Mouse (Mus musculus) myocyte (in vitro differentiated cells): ENCODE data around the gene Impg1. TPM values are rescaled to one million over a fixed set of nuclear protein-coding genes. Genes with fewer than 3 reads are reported as not detected.

Experiments used
- H3K27me3 ChIP-seq: one replicate; pipeline ENCODE4 v1.6.1; 2011; ENCODE audit not compliant: control insufficient read depth, insufficient read depth, insufficient read length
- H3K36me3 ChIP-seq: one replicate; pipeline ENCODE4 v1.6.1; 2011; ENCODE audit not compliant: control insufficient read depth, insufficient read depth
- H3K4me2 ChIP-seq: one replicate; pipeline ENCODE4 v1.6.1; 2011; ENCODE audit warnings: low read depth, control low read depth
- H3K4me3 ChIP-seq: one replicate; pipeline ENCODE4 v1.5.1; 2011; ENCODE audit warnings: mild to moderate bottlenecking, control low read depth, moderate library complexity
- H3K79me2 ChIP-seq: one replicate; pipeline ENCODE4 v1.6.1; 2011; ENCODE audit not compliant: control insufficient read depth, insufficient read depth
- H3ac ChIP-seq: one replicate; pipeline ENCODE4 v1.6.1; 2011; ENCODE audit not compliant: control insufficient read depth, insufficient read length
- CEBPB ChIP-seq: IDR thresholded peaks from 2 replicates; pipeline ENCODE4 v1.6.1; 2011; ENCODE audit warnings: mild to moderate bottlenecking, moderate library complexity; ENCODE audit not compliant: poor library complexity, insufficient read depth, severe bottlenecking
- E2F4 ChIP-seq: IDR thresholded peaks from one replicate; pipeline ENCODE4 v1.6.1; 2011; ENCODE audit warnings: mild to moderate bottlenecking, control low read depth, moderate library complexity; ENCODE audit not compliant: insufficient read depth
- MAX ChIP-seq: IDR thresholded peaks from one replicate; pipeline ENCODE4 v1.6.1; 2011; ENCODE audit warnings: low read depth, mild to moderate bottlenecking, control low read depth
- MYOD1 ChIP-seq, 3 experiments: IDR thresholded peaks; one replicate each; pipeline ENCODE4 v1.6.1; 2011; ENCODE audit warnings: control low read depth in 2 of 3, low read depth in 2 of 3, mild to moderate bottlenecking in 2 of 3, moderate library complexity in 1 of 3; ENCODE audit not compliant: insufficient read length in 2 of 3, control insufficient read depth in 1 of 3
- MYOG ChIP-seq, 3 experiments: IDR thresholded peaks; one replicate each; pipeline ENCODE4 v1.6.1; 2011; ENCODE audit warnings: control low read depth in 2 of 3, low read depth in 2 of 3, mild to moderate bottlenecking in 2 of 3; ENCODE audit not compliant: insufficient read length in 2 of 3, control insufficient read depth in 1 of 3, insufficient read depth in 1 of 3
- POLR2A ChIP-seq: IDR thresholded peaks from one replicate; pipeline ENCODE4 v1.6.1; 2011; ENCODE audit warnings: low read depth, mild to moderate bottlenecking, control low read depth, moderate library complexity; ENCODE audit not compliant: insufficient read length
- POLR2AphosphoS2 ChIP-seq: IDR thresholded peaks from one replicate; pipeline ENCODE4 v1.6.1; 2011; ENCODE audit warnings: low read depth, control low read depth; ENCODE audit not compliant: insufficient read length
- REST ChIP-seq: IDR thresholded peaks from one replicate; pipeline ENCODE4 v1.6.1; 2011; ENCODE audit warnings: mild to moderate bottlenecking, control low read depth, moderate library complexity; ENCODE audit not compliant: insufficient read depth, insufficient read length
- SRF ChIP-seq: IDR thresholded peaks from one replicate; pipeline ENCODE4 v1.6.1; 2011; ENCODE audit warnings: low read depth; ENCODE audit not compliant: control insufficient read depth, insufficient read length
- TCF12 ChIP-seq: IDR thresholded peaks from one replicate; pipeline ENCODE4 v1.6.1; 2011; ENCODE audit warnings: mild to moderate bottlenecking, control low read depth; ENCODE audit not compliant: poor library complexity, insufficient read depth, severe bottlenecking
- TCF3 ChIP-seq: IDR thresholded peaks from one replicate; pipeline ENCODE4 v1.6.1; 2011; ENCODE audit warnings: low read depth, control low read depth; ENCODE audit not compliant: insufficient read length
- USF1 ChIP-seq: IDR thresholded peaks from one replicate; pipeline ENCODE4 v1.6.1; 2011; ENCODE audit warnings: low read depth, mild to moderate bottlenecking, control low read depth, moderate library complexity
- polyA plus RNA-seq: library from polyadenylated mRNA; unstranded; fragments of >200 nt; fragmentation: generic; extraction: Trizol; gene quantifications from one replicate; pipeline ENCODE4 v1.2.1, GENCODE M21; 2012; ENCODE audit warnings: missing spikeins

Gene Impg1
- polyA plus RNA-seq, 1 experiment = not detected

- Histone ChIP-seq H3K27me3 (no peaks in the 10 kb centered on the region), H3K4me2 (no peak overlapping the region), H3K79me2 (no peaks in the 10 kb centered on the region), H3K4me3 (no peak overlapping the region), H3K36me3 (no peaks in the 10 kb centered on the region), H3ac (no peak overlapping the region)
- TF ChIP-seq POLR2AphosphoS2 (no peak), MAX (no peak), E2F4 (no peak), MYOD1 (IDR thresholded peaks at IDR 0.05; ENCODE audit: control insufficient read depth in 1 of 3, insufficient read length in 2 of 3, low read depth in 2 of 3) (no peak), MYOG (IDR thresholded peaks at IDR 0.05; ENCODE audit: control insufficient read depth in 1 of 3, insufficient read depth in 1 of 3, insufficient read length in 2 of 3, low read depth in 2 of 3) (no peak), TCF12 (no peak), POLR2A (no peak)
These were observed 78.8 kb downstream of the Impg1 start for GRCm38 (mm10) chr9:80386492-80386891.

- no peak overlapping the region for H3ac ChIP-seq
- H3K4me2 ChIP-seq = no peak overlapping the region
- no peaks in the 10 kb centered on the region for H3K27me3 ChIP-seq
- H3K79me2 ChIP-seq = no peaks in the 10 kb centered on the region
- TF ChIP-seq TCF3 = no peak
- TF ChIP-seq MYOD1 (IDR thresholded peaks at IDR 0.05; ENCODE audit: control insufficient read depth in 1 of 3, insufficient read length in 2 of 3, low read depth in 2 of 3) = no peak
- TF ChIP-seq USF1 = no peak
- no peak for TF ChIP-seq CEBPB
- no peak for TF ChIP-seq MAX
- TF ChIP-seq POLR2AphosphoS2 = no peak
- no peak for TF ChIP-seq E2F4
- no peak for TF ChIP-seq SRF
- no peak for TF ChIP-seq POLR2A
- no peak for TF ChIP-seq TCF12
- TF ChIP-seq MYOG (IDR thresholded peaks at IDR 0.05; ENCODE audit: control insufficient read depth in 1 of 3, insufficient read depth in 1 of 3, insufficient read length in 2 of 3, low read depth in 2 of 3) = no peak
- TF ChIP-seq REST = no peak
- no peaks in the 10 kb centered on the region for H3K36me3 ChIP-seq
- H3K4me3 ChIP-seq = no peak overlapping the region
These were observed 79.3 kb downstream of the Impg1 start for GRCm38 (mm10) chr9:80386000-80386399.

- Histone ChIP-seq H3K79me2 (no peaks in the 10 kb centered on the region), H3ac (no peak overlapping the region), H3K36me3 (no peaks in the 10 kb centered on the region), H3K4me3 (no peak overlapping the region), H3K27me3 (no peaks in the 10 kb centered on the region), H3K4me2 (no peak overlapping the region)
- TF ChIP-seq REST = no peak
- no peak for TF ChIP-seq TCF12
- no peak for TF ChIP-seq POLR2A
- no peak for TF ChIP-seq MAX
- TF ChIP-seq MYOD1 (IDR thresholded peaks at IDR 0.05; ENCODE audit: control insufficient read depth in 1 of 3, insufficient read length in 2 of 3, low read depth in 2 of 3) = no peak
- no peak for TF ChIP-seq MYOG (IDR thresholded peaks at IDR 0.05; ENCODE audit: control insufficient read depth in 1 of 3, insufficient read depth in 1 of 3, insufficient read length in 2 of 3, low read depth in 2 of 3)
- no peak for TF ChIP-seq TCF3
- TF ChIP-seq E2F4 = no peak
These were observed 82.6 kb downstream of the Impg1 start for GRCm38 (mm10) chr9:80382711-80383110.

GRCm38 (mm10) chr9:80380078-80380645 lies 85.1 kb downstream of the Impg1 start:
- no peaks in the 10 kb centered on the region for H3K36me3 ChIP-seq
- no peak overlapping the region for H3K4me3 ChIP-seq
- no peak overlapping the region for H3ac ChIP-seq
- TF ChIP-seq REST (no peak), POLR2AphosphoS2 (no peak), USF1 (no peak), E2F4 (no peak), MYOG (IDR thresholded peaks at IDR 0.05; ENCODE audit: control insufficient read depth in 1 of 3, insufficient read depth in 1 of 3, insufficient read length in 2 of 3, low read depth in 2 of 3) (no peak), SRF (no peak), CEBPB (no peak), TCF3 (no peak), POLR2A (no peak), TCF12 (no peak), MYOD1 (IDR thresholded peaks at IDR 0.05; ENCODE audit: control insufficient read depth in 1 of 3, insufficient read length in 2 of 3, low read depth in 2 of 3) (no peak), MAX (no peak)
- no peaks in the 10 kb centered on the region for H3K27me3 ChIP-seq
- no peak overlapping the region for H3K4me2 ChIP-seq
- no peaks in the 10 kb centered on the region for H3K79me2 ChIP-seq
